Mouse (Mus musculus): ENCODE data around the gene Ndufv2. TPM values are rescaled to one million over a fixed set of nuclear protein-coding genes. Genes with fewer than 3 reads are reported as not detected.
A peak's percentile ranks its signal among the peaks of the same experiment; 100 is the strongest.

Gene Ndufv2
- 28.6 and 54.6 TPM in 2 replicates for polyA plus RNA-seq (2012; rRNA removed)
- 268 and 273 TPM in 2 replicates for polyA plus RNA-seq (2014; fragmentation: Nextera tagmentation; extraction: Ambion mirVana)

- Histone ChIP-seq H3K9me3 (ENCODE audit: control insufficient read depth, low read length) (no peaks in the 10 kb centered on the region), H3K4me3 (ENCODE audit: insufficient read depth in 1 of 2, low read depth in 2 of 2, low read length in 2 of 2) (peak within 1 kb of the TSS; percentile 85 to 99), H3K27me3 (ENCODE audit: control insufficient read depth, insufficient read depth, low read length) (no peaks in the 10 kb centered on the region), H3K9ac (replicated peaks) (peak within 1 kb of the TSS; percentile 99), H3K36me3 (replicated peaks; ENCODE audit: control insufficient read depth, insufficient read depth, low read depth) (no peaks in the 10 kb centered on the region), H3K27ac (peak within 1 kb of the TSS; percentile 90), H3K4me1 (replicated peaks; ENCODE audit: control insufficient read depth in 2 of 2, insufficient read depth in 2 of 2, low read length in 1 of 2) (peaks cover 5 to 11% of the 10 kb centered on the region in 2 experiments), H3K4me2 (ENCODE audit: low read depth) (peak within 1 kb of the TSS; percentile 91)
- peak; percentile 94 to 95 (median 95) for DNase-seq (ENCODE audit: low read depth in 3 of 3, low spot score in 3 of 3)
- ATAC-seq (ENCODE audit: insufficient read depth), result peak; percentile 98
- under 1% methylated on average over 67 of the region's 67 CpGs for WGBS (ENCODE audit: insufficient replicate concordance)
- TF ChIP-seq EP300 (IDR thresholded peaks at IDR 0.05; ENCODE audit: low read depth), result no peak
- TF ChIP-seq CTCF (IDR thresholded peaks at IDR 0.05; ENCODE audit: low read depth), result peak; percentile 84
Measured at GRCm38 (mm10) chr17:66101380-66102330, at the start of gene Ndufv2. Gene Ndufv2 (minus strand): TSS chr17:66101559.

- ATAC-seq (ENCODE audit: insufficient read depth), result peak; percentile 18; the same call in 1 of the 2 replicates
- no peak for DNase-seq (ENCODE audit: low read depth in 3 of 3, low spot score in 3 of 3)
- no peaks in the 10 kb centered on the region for H3K4me1 ChIP-seq (replicated peaks; ENCODE audit: control insufficient read depth in 2 of 2, insufficient read depth in 2 of 2, low read length in 1 of 2)
- WGBS (ENCODE audit: insufficient replicate concordance), result 92% methylated on average over 4 of the region's 4 CpGs
- no peak for TF ChIP-seq EP300 (IDR thresholded peaks at IDR 0.05; ENCODE audit: low read depth)
- peak; percentile 63 for TF ChIP-seq CTCF (IDR thresholded peaks at IDR 0.05; ENCODE audit: low read depth)
- no peak overlapping the region for H3K27ac ChIP-seq
- H3K27me3 ChIP-seq (ENCODE audit: control insufficient read depth, insufficient read depth, low read length), result no peaks in the 10 kb centered on the region
- no peaks in the 10 kb centered on the region for H3K9me3 ChIP-seq (ENCODE audit: control insufficient read depth, low read length)
- no peak overlapping the region for H3K4me2 ChIP-seq (ENCODE audit: low read depth)
- H3K9ac ChIP-seq (replicated peaks), result no peak overlapping the region
- peaks cover 48% of the 10 kb centered on the region for H3K36me3 ChIP-seq (replicated peaks; ENCODE audit: control insufficient read depth, insufficient read depth, low read depth)
- H3K4me3 ChIP-seq (ENCODE audit: insufficient read depth in 1 of 2, low read depth in 2 of 2, low read length in 2 of 2), result no peak overlapping the region
Measured at GRCm38 (mm10) chr17:66131212-66131611, 29.9 kb upstream of the Ndufv2 start.

GRCm38 (mm10) chr17:66130371-66130770 lies 29.0 kb upstream of the Ndufv2 start:
- Histone ChIP-seq H3K4me2 (ENCODE audit: low read depth) (no peak overlapping the region), H3K4me3 (ENCODE audit: insufficient read depth in 1 of 2, low read depth in 2 of 2, low read length in 2 of 2) (no peak overlapping the region), H3K9ac (replicated peaks) (no peak overlapping the region), H3K9me3 (ENCODE audit: control insufficient read depth, low read length) (no peaks in the 10 kb centered on the region), H3K4me1 (replicated peaks; ENCODE audit: control insufficient read depth in 2 of 2, insufficient read depth in 2 of 2, low read length in 1 of 2) (peaks cover 0 to 2% of the 10 kb centered on the region in 2 experiments; a peak in 2 of 4 replicates), H3K27ac (no peak overlapping the region), H3K27me3 (ENCODE audit: control insufficient read depth, insufficient read depth, low read length) (no peaks in the 10 kb centered on the region), H3K36me3 (replicated peaks; ENCODE audit: control insufficient read depth, insufficient read depth, low read depth) (peaks cover 49% of the 10 kb centered on the region)
- ATAC-seq (ENCODE audit: insufficient read depth), result no peak
- 83% methylated on average over 9 of the region's 9 CpGs for WGBS (ENCODE audit: insufficient replicate concordance)
- no peak for DNase-seq (ENCODE audit: low read depth in 3 of 3, low spot score in 3 of 3)
- no peak for TF ChIP-seq EP300 (IDR thresholded peaks at IDR 0.05; ENCODE audit: low read depth)
- no peak for TF ChIP-seq CTCF (IDR thresholded peaks at IDR 0.05; ENCODE audit: low read depth)

- 70% methylated on average over 5 of the region's 5 CpGs for WGBS (ENCODE audit: insufficient replicate concordance)
- no peak overlapping the region for H3K9ac ChIP-seq (replicated peaks)
- H3K27me3 ChIP-seq (ENCODE audit: control insufficient read depth, insufficient read depth, low read length), result no peaks in the 10 kb centered on the region
- no peak overlapping the region for H3K27ac ChIP-seq
- no peak overlapping the region for H3K4me3 ChIP-seq (ENCODE audit: insufficient read depth in 1 of 2, low read depth in 2 of 2, low read length in 2 of 2)
- peaks cover 15% of the 10 kb centered on the region for H3K36me3 ChIP-seq (replicated peaks; ENCODE audit: control insufficient read depth, insufficient read depth, low read depth)
- ATAC-seq (ENCODE audit: insufficient read depth) (no peak), DNase-seq (ENCODE audit: low read depth in 3 of 3, low spot score in 3 of 3) (no peak)
- H3K4me1 ChIP-seq (replicated peaks; ENCODE audit: control insufficient read depth in 2 of 2, insufficient read depth in 2 of 2, low read length in 1 of 2), result peaks cover 5 to 18% of the 10 kb centered on the region in 2 experiments; a peak in 3 of 4 replicates
- H3K4me2 ChIP-seq (ENCODE audit: low read depth), result peak overlapping the region; percentile 97; the same call in 1 of the 2 replicates
- no peaks in the 10 kb centered on the region for H3K9me3 ChIP-seq (ENCODE audit: control insufficient read depth, low read length)
- TF ChIP-seq EP300 (IDR thresholded peaks at IDR 0.05; ENCODE audit: low read depth), result no peak
- TF ChIP-seq CTCF (IDR thresholded peaks at IDR 0.05; ENCODE audit: low read depth), result peak; percentile 44; the same call in 1 of the 2 replicates
Measured at GRCm38 (mm10) chr17:66125211-66125610, 23.9 kb upstream of the Ndufv2 start.

Data from liver, embryonic 14.5 days (tissue).